Mouse (Mus musculus) spleen, adult 2 months (tissue): ENCODE measurements around the gene Ate1.

ENCODE experiments used
- CTCF ChIP-seq: fragments of 200-500 bp; IDR thresholded peaks from 2 replicates; pipeline ENCODE4 v1.5.1; 2011; ENCODE audit warnings: mild to moderate bottlenecking, inconsistent platforms; ENCODE audit not compliant: insufficient read depth, insufficient read length, insufficient replicate concordance; ENCODE audit errors: extremely low read depth
- POLR2A ChIP-seq: fragments of 200-500 bp; IDR thresholded peaks from 2 replicates; pipeline ENCODE4 v1.6.1; 2011; ENCODE audit warnings: low read depth, low read length, inconsistent platforms

- no peak for TF ChIP-seq POLR2A
- no peak for TF ChIP-seq CTCF
Measured at GRCm38 (mm10) chr7:130455587-130456246, 64.5 kb downstream of the Ate1 start.
